Mouse (Mus musculus) embryonic fibroblast, embryonic 13.5 days (primary cell): ENCODE measurements around the gene Irx1.

Experiments
- CTCF ChIP-seq: IDR thresholded peaks from 2 replicates; pipeline ENCODE4 v1.5.1; 2011; ENCODE audit warnings: mild to moderate bottlenecking, control low read depth, low read length, moderate library complexity, borderline replicate concordance; ENCODE audit not compliant: insufficient read depth
- POLR2A ChIP-seq: IDR thresholded peaks from 2 replicates; pipeline ENCODE4 v1.6.1; 2011; ENCODE audit warnings: low read depth, mild to moderate bottlenecking, control low read depth, low read length, moderate library complexity

- TF ChIP-seq CTCF, result no peak
- no peak for TF ChIP-seq POLR2A
Observed at GRCm38 (mm10) chr13:71960277-71960672, 3.2 kb downstream of the Irx1 start.
